Mouse (Mus musculus): Measurements from ENCODE around the gene App. TPM values are rescaled to one million over a fixed set of nuclear protein-coding genes. Genes with fewer than 3 reads are reported as not detected.

Gene App
- polyA plus RNA-seq, 1 experiment, result 107 TPM

DNA sequence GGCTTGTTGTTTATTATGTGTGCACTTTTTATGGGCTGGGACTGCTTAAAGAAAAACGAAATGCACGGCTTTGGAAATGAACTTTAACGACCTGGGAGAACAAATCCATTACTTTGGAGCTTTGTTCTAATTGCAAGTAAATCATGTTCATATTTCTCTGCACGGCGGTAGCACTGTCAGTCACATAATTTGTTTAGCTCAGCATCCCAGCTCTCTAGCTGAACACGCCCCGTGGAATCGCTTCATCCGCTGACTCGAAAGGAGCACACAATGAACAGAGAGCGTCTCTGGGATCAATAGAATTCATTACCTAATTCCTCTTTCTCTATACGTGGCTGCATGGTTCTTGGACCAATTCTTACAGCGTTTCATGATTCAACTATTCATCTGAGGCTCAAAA is 207.5 kb downstream of the App start:
- H3K4me3 ChIP-seq (ENCODE audit: insufficient read depth, poor library complexity, severe bottlenecking), result no peak overlapping the region
- no peak for TF ChIP-seq MYOD1 (IDR thresholded peaks at IDR 0.05; ENCODE audit: control insufficient read depth, insufficient read length, low read depth)
- no peak for TF ChIP-seq FOSL1 (IDR thresholded peaks at IDR 0.05; ENCODE audit: insufficient read depth, low read length, poor library complexity, severe bottlenecking)
- no peak for TF ChIP-seq CTCF (IDR thresholded peaks at IDR 0.05; ENCODE audit: control insufficient read depth, insufficient read depth, insufficient read length)
- TF ChIP-seq USF1 (IDR thresholded peaks at IDR 0.05; ENCODE audit: low read depth), result no peak
- no peak for TF ChIP-seq MAX (IDR thresholded peaks at IDR 0.05)
- TF ChIP-seq MYOG (IDR thresholded peaks at IDR 0.05; ENCODE audit: control insufficient read depth, extremely low read depth, insufficient read length), result no peak
- TF ChIP-seq CEBPB (IDR thresholded peaks at IDR 0.05; ENCODE audit: low read depth), result no peak
- no peaks in the 10 kb centered on the region for H3K27me3 ChIP-seq (ENCODE audit: control insufficient read depth, insufficient read depth, insufficient read length)
- H3K79me3 ChIP-seq (ENCODE audit: low read depth), result no peaks in the 10 kb centered on the region
- H3K36me3 ChIP-seq (ENCODE audit: control insufficient read depth, insufficient read depth), result peaks cover 35% of the 10 kb centered on the region
- H3ac ChIP-seq (ENCODE audit: control insufficient read depth, insufficient read length, low read depth), result no peak overlapping the region
- no peaks in the 10 kb centered on the region for H3K79me2 ChIP-seq (ENCODE audit: control insufficient read depth, insufficient read depth)

DNA sequence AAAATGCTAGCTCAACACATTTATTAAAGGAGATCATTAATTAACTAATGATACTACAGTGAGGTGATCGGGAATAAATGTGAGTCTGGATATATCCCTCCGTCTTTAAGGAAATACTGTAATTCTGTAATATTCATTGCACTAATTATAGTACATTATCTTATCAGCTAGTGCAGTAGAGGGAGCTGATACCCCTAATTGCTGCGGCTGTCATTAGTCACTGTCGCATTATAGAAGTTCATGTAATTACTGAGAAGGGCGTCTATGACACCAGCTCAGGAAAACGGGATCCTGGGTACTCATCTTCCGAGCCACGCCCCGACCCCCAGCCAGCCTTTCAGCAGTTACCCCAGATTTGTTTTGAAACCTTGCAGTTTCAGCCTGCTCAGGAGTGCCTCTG is 209.6 kb downstream of the App start:
- peaks cover 27% of the 10 kb centered on the region for H3K36me3 ChIP-seq (ENCODE audit: control insufficient read depth, insufficient read depth)
- no peaks in the 10 kb centered on the region for H3K27me3 ChIP-seq (ENCODE audit: control insufficient read depth, insufficient read depth, insufficient read length)
- H3K79me2 ChIP-seq (ENCODE audit: control insufficient read depth, insufficient read depth), result no peaks in the 10 kb centered on the region
- no peak for TF ChIP-seq MAX (IDR thresholded peaks at IDR 0.05)
- TF ChIP-seq MYOD1 (IDR thresholded peaks at IDR 0.05; ENCODE audit: control insufficient read depth, insufficient read length, low read depth), result no peak
- TF ChIP-seq MYOG (IDR thresholded peaks at IDR 0.05; ENCODE audit: control insufficient read depth, extremely low read depth, insufficient read length), result no peak
- no peak for TF ChIP-seq USF1 (IDR thresholded peaks at IDR 0.05; ENCODE audit: low read depth)
- no peak for TF ChIP-seq FOSL1 (IDR thresholded peaks at IDR 0.05; ENCODE audit: insufficient read depth, low read length, poor library complexity, severe bottlenecking)
- TF ChIP-seq CEBPB (IDR thresholded peaks at IDR 0.05; ENCODE audit: low read depth), result no peak
- TF ChIP-seq CTCF (IDR thresholded peaks at IDR 0.05; ENCODE audit: control insufficient read depth, insufficient read depth, insufficient read length), result no peak
- H3K4me3 ChIP-seq (ENCODE audit: insufficient read depth, poor library complexity, severe bottlenecking), result no peak overlapping the region
- no peaks in the 10 kb centered on the region for H3K79me3 ChIP-seq (ENCODE audit: low read depth)
- H3ac ChIP-seq (ENCODE audit: control insufficient read depth, insufficient read length, low read depth), result no peak overlapping the region

DNA sequence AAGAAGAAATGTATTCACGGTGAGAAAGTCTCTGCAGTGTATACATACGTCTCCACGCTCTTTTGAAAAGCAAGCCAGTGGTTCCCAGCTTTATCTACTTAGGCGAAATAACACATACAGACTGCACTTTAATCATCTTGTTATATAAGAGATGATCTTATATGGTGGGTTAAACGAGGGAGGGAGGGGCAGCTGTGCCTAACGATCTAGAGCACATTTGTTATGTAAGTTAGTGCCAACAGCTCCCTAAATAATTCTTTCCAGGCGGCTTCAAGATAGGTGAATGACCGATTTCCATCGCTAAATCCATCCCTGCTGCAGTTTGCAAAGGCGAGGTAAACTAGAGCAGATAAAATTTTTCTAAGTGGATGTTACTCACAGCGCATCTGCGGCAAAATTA is 210.0 kb downstream of the App start:
- TF ChIP-seq USF1 (IDR thresholded peaks at IDR 0.05; ENCODE audit: low read depth) (no peak), MYOD1 (IDR thresholded peaks at IDR 0.05; ENCODE audit: control insufficient read depth, insufficient read length, low read depth) (no peak), CTCF (IDR thresholded peaks at IDR 0.05; ENCODE audit: control insufficient read depth, insufficient read depth, insufficient read length) (no peak), CEBPB (IDR thresholded peaks at IDR 0.05; ENCODE audit: low read depth) (no peak), MAX (IDR thresholded peaks at IDR 0.05) (no peak), MYOG (IDR thresholded peaks at IDR 0.05; ENCODE audit: control insufficient read depth, extremely low read depth, insufficient read length) (no peak), FOSL1 (IDR thresholded peaks at IDR 0.05; ENCODE audit: insufficient read depth, low read length, poor library complexity, severe bottlenecking) (no peak)
- Histone ChIP-seq H3K79me3 (ENCODE audit: low read depth) (no peaks in the 10 kb centered on the region), H3K27me3 (ENCODE audit: control insufficient read depth, insufficient read depth, insufficient read length) (no peaks in the 10 kb centered on the region), H3ac (ENCODE audit: control insufficient read depth, insufficient read length, low read depth) (no peak overlapping the region), H3K36me3 (ENCODE audit: control insufficient read depth, insufficient read depth) (peaks cover 27% of the 10 kb centered on the region), H3K4me3 (ENCODE audit: insufficient read depth, poor library complexity, severe bottlenecking) (no peak overlapping the region), H3K79me2 (ENCODE audit: control insufficient read depth, insufficient read depth) (no peaks in the 10 kb centered on the region)

DNA sequence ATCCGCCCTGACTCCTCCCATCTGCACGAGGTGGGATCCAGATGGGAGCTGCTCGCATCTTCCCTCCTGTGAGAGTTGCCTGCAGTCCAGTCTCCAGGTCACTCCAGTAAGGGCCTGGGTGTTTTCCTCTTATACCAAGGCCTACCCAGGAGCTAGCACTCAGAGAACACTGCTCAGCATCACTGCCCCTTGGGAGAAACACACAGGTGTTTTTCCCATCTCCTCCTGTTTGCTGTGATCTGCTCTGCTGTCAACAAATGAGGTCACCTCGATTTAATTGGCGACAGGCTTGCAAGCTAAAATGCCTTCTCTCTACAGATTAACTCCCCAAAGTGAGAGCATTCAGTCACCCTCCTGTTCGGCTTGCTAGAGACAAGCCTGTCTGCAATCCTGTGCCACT is 216.3 kb downstream of the App start:
- H3K36me3 ChIP-seq (ENCODE audit: control insufficient read depth, insufficient read depth), result peaks cover 11% of the 10 kb centered on the region
- no peaks in the 10 kb centered on the region for H3K79me2 ChIP-seq (ENCODE audit: control insufficient read depth, insufficient read depth)

GRCm38 (mm10) chr16:84956690-84957089 is 216.9 kb downstream of the App start:
- H3K4me3 ChIP-seq (ENCODE audit: insufficient read depth, poor library complexity, severe bottlenecking), result no peak overlapping the region
- H3K79me2 ChIP-seq (ENCODE audit: control insufficient read depth, insufficient read depth), result no peaks in the 10 kb centered on the region
- no peaks in the 10 kb centered on the region for H3K27me3 ChIP-seq (ENCODE audit: control insufficient read depth, insufficient read depth, insufficient read length)
- H3K36me3 ChIP-seq (ENCODE audit: control insufficient read depth, insufficient read depth), result peaks cover 11% of the 10 kb centered on the region
- H3ac ChIP-seq (ENCODE audit: control insufficient read depth, insufficient read length, low read depth), result no peak overlapping the region
- TF ChIP-seq USF1 (IDR thresholded peaks at IDR 0.05; ENCODE audit: low read depth) (no peak), MAX (IDR thresholded peaks at IDR 0.05) (no peak), MYOD1 (IDR thresholded peaks at IDR 0.05; ENCODE audit: control insufficient read depth, insufficient read length, low read depth) (no peak), CTCF (IDR thresholded peaks at IDR 0.05; ENCODE audit: control insufficient read depth, insufficient read depth, insufficient read length) (no peak), MYOG (IDR thresholded peaks at IDR 0.05; ENCODE audit: control insufficient read depth, extremely low read depth, insufficient read length) (no peak), CEBPB (IDR thresholded peaks at IDR 0.05; ENCODE audit: low read depth) (no peak), FOSL1 (IDR thresholded peaks at IDR 0.05; ENCODE audit: insufficient read depth, low read length, poor library complexity, severe bottlenecking) (no peak)
- no peaks in the 10 kb centered on the region for H3K79me3 ChIP-seq (ENCODE audit: low read depth)

More for the DNA sequence above, 216.3 kb downstream of the App start:
- Histone ChIP-seq H3K27me3 (ENCODE audit: control insufficient read depth, insufficient read depth, insufficient read length) (no peaks in the 10 kb centered on the region), H3K4me3 (ENCODE audit: insufficient read depth, poor library complexity, severe bottlenecking) (no peak overlapping the region), H3K79me3 (ENCODE audit: low read depth) (no peaks in the 10 kb centered on the region), H3ac (ENCODE audit: control insufficient read depth, insufficient read length, low read depth) (no peak overlapping the region)
- TF ChIP-seq MYOD1 (IDR thresholded peaks at IDR 0.05; ENCODE audit: control insufficient read depth, insufficient read length, low read depth) (no peak), USF1 (IDR thresholded peaks at IDR 0.05; ENCODE audit: low read depth) (no peak), CTCF (IDR thresholded peaks at IDR 0.05; ENCODE audit: control insufficient read depth, insufficient read depth, insufficient read length) (no peak), MAX (IDR thresholded peaks at IDR 0.05) (no peak), MYOG (IDR thresholded peaks at IDR 0.05; ENCODE audit: control insufficient read depth, extremely low read depth, insufficient read length) (no peak), FOSL1 (IDR thresholded peaks at IDR 0.05; ENCODE audit: insufficient read depth, low read length, poor library complexity, severe bottlenecking) (no peak), CEBPB (IDR thresholded peaks at IDR 0.05; ENCODE audit: low read depth) (no peak)

DNA sequence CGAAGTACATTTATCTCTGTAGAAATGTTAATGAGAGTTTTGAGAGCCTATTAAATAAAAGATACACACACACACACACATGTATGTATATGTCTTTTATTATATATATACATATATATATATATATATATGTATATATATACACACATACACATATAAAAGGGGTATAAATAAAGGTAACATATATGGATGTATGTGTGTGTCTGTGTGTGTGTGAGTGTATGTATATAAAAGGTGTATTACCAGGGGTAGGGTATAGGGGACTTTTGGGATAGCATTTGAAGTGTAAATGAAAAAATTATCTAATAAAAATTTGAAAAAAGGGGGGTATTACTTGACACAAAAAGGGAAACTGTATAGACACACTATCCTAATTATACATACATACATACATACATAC is 217.7 kb downstream of the App start:
- Histone ChIP-seq H3K79me3 (ENCODE audit: low read depth) (no peaks in the 10 kb centered on the region), H3K36me3 (ENCODE audit: control insufficient read depth, insufficient read depth) (peaks cover 5% of the 10 kb centered on the region), H3K4me3 (ENCODE audit: insufficient read depth, poor library complexity, severe bottlenecking) (no peak overlapping the region), H3ac (ENCODE audit: control insufficient read depth, insufficient read length, low read depth) (no peak overlapping the region), H3K27me3 (ENCODE audit: control insufficient read depth, insufficient read depth, insufficient read length) (no peaks in the 10 kb centered on the region), H3K79me2 (ENCODE audit: control insufficient read depth, insufficient read depth) (no peaks in the 10 kb centered on the region)
- TF ChIP-seq USF1 (IDR thresholded peaks at IDR 0.05; ENCODE audit: low read depth), result no peak
- TF ChIP-seq MYOG (IDR thresholded peaks at IDR 0.05; ENCODE audit: control insufficient read depth, extremely low read depth, insufficient read length), result no peak

Measured in C2C12 (cell line).